Mouse (Mus musculus) lung, adult 18-20 months (tissue): ENCODE measurements around the gene Olfr381.
"Not testable (repeated sequence)": the region's sequence is repeated elsewhere in the genome, so short reads cannot be mapped to it uniquely, and the experiment has no call there.

Source experiments
- DNase-seq, 2 experiments: peaks; one replicate each; pipeline ENCODE4 v3.0.0; 2022; ENCODE audit warnings: mixed read lengths in 2 of 2

Olfr381 gene

DNA sequence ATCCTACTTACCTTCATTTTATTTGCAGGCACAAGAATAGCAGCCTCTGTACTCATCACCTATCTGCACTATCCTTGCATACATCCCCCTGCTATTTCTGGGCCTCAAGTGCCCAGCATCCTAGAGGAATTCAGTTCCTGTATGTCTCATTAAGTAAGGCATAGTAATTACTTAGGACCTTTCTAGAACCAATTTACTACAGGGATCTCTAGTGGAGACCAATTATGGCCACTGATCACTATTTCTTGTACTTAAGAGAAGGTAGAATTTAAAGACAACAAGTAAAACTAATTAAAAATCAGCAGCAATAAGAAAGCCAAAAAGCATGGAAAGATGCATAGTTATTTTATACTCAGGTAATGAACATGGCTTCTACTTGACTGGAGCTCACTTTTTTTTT lies at the start of gene Olfr381:
TSS of gene Olfr381 (minus strand) at position 101 of the 400 bp plus-strand sequence.
- no peak for DNase-seq

- DNase-seq, result not testable (repeated sequence)
These were observed 37.6 kb upstream of the Olfr381 start for GRCm38 (mm10) chr11:73528971-73529370.

DNA sequence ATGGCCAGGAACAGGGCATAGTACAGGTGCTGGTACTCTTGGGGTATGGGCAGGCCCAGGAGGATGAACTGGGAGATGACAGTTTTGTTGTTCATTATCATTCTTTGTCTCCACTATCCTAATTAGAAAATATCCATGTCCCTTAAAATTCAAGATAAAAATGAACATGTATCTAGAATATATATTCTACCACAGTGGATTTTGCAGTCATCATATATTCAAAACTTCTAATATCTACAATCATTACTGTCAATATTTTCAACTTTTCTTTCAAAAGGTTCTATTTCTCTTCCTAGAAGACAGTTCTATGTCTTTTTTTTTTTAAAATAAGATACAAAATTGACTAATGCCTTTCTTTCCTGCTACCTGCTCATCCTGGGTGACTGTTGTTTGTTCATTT lies 25.7 kb upstream of the Olfr381 start, which contains the start of gene Olfr382:
TSS of gene Olfr382 (minus strand) at position 101 of the 400 bp plus-strand sequence.
- no peak for DNase-seq

GRCm38 (mm10) chr11:73457408-73457807 lies 34.0 kb downstream of the Olfr381 start, which contains the start of gene Olfr380:
Gene Olfr380, minus strand, starts transcription at chr11:73457508.
- DNase-seq, result no peak
